Mouse (Mus musculus) cerebellum, adult 11 months (tissue): ENCODE data around the gene Grk1.

Experiments used
- DNase-seq: peaks from one replicate; pipeline ENCODE4 v3.0.0; 2022

The Grk1 gene

DNA sequence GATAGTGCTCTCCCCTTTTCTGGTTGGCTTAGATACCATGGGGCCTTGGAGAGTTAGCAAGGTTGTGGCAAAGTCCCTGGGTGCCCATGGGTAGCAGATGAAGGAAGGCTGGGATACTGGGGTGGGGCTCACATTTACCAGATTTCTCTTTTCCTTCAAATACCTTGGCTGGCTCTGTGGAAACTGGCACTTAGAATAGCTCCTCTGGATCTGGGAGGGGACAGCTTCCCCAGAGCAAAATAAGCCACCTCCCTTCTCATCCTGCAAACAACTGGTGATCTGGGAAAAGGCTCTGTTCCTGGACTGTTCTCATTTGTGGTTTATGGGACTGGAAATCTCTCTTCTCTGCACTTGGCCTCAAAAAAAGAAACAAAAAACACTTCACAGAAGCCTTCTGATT is 26.0 kb downstream of the Grk1 start:
- DNase-seq: no peak

DNA sequence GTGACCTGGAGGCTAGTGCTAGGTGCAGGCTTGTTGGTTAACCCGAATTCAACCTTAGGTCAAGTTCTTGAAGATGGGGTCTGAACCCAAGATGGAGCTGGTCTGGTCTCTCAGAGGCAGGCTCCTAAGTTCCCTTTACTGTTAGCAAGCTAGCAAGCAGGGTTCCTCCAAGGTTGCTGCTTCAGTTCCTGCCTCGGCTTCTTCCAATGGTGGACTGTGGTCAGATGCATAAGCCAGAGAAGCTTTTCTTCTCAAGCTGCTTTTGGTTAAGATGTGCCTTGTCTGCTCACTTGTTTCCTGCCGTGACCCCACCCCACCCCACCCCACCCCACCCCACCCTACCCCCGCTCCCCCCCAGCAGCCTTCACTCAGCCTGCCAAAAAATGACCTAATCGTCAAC is 28.2 kb downstream of the Grk1 start:
- DNase-seq: no peak

DNA sequence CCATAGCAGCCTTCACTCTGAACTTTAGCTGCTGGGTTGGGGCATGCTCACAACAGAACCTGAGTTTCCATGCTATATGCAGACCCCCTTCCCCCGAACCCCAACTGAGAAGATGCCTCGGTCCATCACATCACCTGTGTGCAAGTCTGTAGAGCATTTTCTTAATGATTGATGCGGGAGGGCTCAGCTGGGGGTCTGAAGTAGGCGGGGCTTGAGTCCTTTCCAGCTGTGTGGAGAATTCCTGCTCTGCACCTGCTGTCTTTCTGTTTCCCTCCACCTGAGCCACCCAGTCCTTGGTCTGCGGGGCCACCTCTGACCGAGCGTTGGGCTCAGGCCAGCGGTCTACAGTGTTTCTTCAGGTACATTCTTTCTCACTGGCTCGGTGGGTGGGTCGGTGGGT is 30.0 kb downstream of the Grk1 start, which contains the start of gene Tmem255b:
Tmem255b (plus strand) TSS at position 301 of the 400 bp plus-strand sequence.
- no peak for DNase-seq

DNA sequence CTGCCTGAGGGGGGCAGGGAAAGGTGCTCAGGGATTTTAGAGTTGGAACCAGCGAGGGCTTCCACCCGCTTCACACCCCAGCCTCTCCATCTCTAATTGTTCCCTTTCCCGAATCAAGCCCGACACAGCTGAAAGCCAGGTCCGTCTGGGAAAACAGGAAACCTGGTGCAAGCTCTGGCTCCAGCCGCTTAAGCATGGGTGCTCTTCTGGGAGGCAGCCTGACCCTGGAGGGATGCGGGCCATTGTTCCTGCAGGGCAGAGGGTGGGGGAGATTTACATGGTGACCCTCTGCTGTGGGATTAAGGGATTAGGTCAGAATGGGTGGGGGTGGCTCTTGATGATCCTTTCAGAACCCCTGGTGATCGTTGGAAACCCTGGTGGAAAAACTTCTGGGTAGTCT is 31.2 kb downstream of the Grk1 start:
- DNase-seq: no peak

DNA sequence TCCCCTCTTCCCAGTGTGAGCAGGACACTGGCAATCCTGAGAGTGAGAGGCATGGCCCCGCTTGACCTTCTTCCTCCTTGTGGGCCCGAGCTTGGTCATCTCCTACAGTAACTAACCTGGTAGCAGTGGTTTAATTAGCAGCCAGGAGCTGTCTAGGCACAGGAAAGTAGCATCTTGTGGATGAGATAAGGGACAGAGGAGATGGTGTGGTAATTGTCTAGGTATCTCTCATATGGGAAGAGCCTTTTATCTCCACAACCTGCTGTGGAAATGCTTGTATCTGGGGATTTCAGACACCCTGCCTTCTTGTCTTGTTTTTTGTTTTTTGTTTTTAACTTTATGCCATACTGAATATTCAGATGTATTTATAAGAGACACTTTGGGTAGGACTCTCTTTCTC is 32.6 kb downstream of the Grk1 start:
- DNase-seq: no peak

DNA sequence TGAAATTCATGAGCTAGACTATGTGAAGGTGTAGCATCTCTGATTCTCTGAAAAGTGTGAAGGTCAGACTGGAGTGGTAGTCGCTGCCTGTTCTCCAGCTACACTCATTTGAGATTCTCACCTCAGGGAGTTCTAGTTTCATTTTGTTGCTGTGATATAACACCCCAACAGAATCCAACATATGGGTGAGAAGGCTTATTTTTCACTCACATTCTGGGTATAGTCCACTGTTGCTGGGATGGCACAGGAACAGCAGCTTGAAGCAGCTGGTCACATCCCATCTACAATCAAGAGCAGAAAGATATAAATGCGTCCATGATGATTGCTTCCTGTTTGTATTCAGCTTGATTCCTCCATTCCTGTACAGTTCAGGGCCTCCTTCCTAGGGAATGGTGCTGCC is 37.3 kb downstream of the Grk1 start:
- no peak for DNase-seq

DNA sequence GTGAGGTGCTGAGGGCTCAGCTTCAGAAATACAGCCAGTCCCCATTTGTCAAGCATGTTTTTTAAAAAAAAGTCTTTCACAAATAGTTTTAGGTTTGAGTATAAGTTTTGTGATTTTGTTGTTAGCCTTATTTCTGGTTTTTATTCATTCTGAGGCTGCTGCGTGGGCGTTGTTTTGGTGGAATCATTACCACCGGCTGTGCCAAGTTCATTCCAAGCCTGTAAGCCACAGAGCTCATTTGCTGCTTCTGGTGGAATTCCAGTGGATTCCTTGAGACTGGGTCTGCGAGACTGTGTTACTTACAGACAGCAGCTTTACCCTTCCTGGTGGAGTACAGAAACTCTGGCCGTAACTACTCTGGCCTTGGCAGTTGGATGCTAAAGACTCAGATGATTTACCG is 41.6 kb downstream of the Grk1 start:
- no peak for DNase-seq

DNA sequence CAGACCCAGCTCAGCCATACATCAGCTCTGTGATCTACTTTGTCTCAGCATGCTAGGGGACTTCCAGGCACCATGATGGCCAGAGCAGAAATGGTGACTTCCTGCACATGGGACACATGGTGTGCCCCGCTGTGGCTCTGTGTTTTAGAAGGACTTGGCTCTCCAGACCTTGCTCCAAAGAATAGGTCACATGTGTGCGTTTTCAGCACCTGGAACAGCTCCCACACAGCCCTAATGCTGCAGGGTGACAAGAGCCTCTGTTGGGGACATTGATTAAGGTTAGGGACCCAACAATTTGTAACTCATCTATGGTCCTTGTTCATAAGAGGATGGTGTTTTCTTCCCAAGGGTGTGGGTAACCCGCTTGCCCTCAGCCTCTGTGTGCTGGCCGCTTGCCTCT is 43.3 kb downstream of the Grk1 start:
- no peak for DNase-seq

DNA sequence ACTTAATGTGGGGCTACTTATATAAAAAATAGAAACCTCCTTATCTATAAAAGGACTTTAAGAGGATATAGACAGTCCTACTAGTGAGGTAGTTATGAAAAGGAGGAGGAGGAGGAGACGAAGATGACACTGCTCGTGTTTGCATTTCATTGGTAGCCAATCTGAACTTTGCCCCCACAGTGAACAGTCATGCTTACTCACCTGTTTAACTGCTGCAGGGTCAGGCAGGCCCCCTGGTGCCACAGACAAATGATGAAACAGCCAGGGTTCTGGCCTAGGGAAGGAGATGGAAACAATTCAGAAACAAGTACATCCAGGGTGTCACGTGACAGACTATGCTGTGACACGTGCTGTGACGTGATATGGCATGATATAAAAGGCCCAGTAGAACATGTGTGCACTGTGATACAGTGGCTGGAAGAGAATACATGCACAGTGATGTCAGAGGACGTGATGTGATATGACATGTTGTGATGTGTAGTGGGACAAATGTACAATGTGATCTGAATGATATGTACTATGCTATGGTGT is 46.9 kb downstream of the Grk1 start:
- DNase-seq: no peak

DNA sequence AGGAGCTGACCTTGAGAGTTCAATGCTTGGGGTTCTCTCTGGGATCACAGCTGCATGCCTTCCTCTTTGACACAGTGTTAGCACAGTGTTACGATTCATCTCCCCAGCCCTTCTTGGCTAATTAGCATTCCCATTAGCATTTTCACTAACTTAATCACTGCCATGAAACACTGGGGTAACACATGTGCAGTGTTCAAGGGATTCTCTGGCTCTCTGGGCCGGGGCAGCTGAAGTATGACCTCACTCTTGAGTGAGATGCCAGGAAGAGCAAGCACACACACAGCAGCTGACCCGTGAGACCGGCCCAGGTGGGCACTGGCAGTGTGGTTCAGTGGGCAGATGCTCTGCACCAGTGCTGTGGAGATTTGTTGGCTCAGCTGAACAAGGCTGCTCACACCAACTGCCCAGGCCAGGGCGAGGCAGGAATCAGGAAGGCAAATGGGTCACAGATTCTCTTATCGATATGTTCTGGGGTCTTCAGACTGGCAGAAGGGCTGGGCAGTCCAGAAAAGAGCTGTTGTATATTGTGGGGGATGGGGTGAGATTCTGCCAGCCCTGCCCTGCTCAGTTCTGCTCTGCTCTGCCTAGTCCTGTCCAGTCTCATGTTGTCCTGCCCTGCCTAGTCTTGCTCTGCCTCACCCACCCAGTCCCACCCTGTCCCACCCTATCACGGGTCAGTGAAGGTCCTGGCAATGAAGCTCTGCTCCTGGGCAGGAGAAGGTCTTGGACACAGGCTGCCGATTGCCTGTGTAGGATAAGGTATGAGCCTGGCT is 49.6 kb downstream of the Grk1 start:
- no peak for DNase-seq

DNA sequence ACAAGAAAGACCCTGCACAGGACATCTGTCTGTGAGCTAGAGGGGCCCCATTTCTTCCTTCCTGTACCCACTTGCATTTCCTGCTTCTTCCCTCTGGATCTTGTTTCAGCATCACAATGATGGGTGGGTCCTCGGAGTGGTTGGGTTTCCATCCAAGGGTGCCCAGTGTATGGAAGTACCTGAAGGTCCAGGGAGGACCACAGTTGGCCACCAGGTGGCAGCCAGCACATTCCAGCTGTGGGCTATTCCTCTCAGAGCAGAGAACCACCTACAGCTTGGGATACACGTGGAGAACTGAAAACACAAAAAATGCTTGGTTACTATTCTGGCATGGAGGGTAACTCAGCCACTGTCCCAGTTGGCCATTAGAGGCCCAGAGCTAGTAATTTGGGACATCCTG is 50.4 kb downstream of the Grk1 start:
- DNase-seq: no peak

DNA sequence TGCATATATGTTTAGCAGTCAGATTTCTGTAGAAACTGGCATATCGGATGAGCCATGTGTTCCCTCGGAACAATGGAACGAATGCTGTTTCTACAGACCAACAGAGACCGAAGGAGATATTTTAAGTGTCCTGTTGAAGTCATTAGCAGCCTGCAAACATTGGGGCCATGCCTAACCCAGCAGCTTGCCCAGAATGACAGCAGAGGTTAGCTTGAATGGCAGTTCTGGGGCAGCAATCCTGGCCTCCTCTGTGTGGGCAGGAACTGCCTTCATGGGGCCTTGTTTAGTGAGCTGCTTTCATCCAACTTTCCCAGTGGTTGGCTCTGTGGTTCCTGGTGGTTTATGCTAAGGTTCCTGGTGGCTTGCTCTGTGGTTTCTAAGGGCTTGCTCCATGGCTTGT is 54.5 kb downstream of the Grk1 start:
- DNase-seq: no peak

DNA sequence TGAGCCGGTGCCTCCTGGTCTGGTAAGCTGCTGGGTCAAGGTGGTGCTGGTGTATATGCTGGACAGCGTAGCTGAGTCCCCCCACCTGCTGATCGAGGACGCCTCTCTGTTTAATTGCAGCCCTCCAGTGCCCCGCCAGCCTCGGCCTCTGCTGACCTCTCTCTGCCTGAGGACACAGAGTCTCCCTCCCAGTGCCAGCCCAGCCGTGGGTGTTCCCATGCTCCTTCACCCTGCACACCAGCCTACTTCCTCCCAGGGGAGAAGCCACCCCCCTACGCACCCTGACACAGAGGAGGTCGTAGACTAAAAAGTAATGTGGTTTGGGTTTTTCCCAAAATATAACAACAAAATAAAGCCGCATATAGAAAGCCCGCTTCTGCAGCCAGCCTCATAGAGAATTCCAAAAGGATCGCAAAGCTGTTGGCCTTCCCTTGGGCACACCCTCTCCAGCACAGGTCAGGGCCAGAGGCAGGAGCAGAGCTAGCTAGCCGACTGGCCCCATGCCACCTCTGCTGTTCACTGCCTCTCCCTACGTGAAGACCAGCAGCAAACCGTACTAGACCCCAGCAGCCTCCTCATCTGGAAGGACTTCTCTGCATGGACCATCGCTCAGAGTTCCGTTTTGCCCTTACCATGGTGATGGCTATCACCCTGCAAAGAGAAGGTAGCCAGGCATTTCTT is 56.3 kb downstream of the Grk1 start:
- no peak for DNase-seq

DNA sequence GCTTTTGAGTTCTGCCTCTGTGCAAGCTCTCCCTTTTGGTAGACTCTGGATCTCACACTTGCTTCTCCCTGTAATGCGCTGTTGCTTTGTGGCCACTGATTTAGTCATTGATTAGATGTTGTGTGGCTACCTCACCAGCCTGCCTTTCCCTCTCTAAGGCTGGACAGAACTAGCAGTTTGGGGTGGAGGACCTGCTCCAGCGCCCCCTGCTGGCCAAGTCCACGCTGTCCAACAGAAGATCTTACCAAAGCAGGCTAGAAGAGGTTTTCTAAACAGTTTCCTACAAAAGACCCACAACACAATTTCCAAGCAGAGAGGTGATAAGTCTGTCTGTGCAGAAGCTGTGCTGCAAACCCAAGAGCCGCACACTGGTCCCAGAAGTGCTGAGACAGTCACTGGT is 57.0 kb downstream of the Grk1 start:
- peak; percentile 67 for DNase-seq

DNA sequence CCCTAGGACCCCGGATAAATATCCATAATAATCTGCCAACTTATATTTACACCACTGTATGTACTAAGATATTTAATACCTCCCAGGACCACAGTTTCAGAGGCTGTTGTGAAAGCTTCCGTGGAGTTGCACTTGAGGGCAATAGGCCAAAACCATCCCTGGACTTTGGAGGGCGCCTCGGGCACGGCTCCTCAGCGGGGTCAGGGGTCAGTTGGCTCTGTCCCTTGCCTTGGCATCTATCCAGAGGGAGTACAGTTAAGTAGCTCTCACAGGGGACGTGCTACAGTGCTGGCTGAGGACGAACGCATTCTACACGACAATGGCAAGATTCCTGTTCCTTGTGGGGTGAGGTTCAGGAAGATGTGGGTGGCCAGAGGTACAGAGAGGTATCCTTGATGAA is 57.5 kb downstream of the Grk1 start:
- no peak for DNase-seq

DNA sequence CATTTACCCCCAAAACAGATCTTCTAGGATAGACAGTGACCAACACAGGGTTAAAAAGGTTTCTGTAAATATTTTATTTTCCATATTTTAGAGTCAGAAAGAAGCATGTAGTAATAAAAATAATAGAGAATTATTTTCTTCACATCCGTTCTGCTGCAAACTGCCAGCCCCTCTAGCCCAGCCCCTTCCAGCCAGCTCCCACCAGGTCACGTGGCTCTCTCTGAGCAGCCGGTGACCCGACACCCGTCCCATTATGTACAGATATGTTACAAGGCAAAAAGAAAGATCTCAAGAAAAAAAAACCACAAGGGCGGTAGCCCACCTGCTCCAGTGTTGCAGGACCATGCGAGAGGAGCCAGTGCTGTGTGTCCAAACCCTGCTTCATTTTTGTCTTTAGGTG is 60.4 kb downstream of the Grk1 start:
- DNase-seq: no peak

DNA sequence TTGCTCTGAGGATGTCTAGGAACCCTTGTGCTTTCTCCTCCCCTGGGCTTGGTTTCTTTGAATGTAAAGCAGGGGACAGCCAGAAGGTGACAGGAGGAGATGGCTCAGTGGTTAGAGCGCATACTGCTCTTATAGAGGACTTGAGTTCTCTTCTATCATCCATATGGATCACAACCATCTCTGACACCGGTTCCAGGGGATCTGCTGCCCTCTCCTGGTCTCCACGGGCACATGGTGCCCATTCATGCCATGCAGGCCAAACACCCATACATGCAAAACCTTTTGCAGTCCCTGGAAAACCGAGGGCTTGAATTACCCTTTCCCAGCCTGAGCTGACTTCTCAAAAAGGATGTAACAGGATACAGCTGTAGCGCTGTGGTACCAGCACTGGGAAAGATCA is 62.1 kb downstream of the Grk1 start:
- no peak for DNase-seq

DNA sequence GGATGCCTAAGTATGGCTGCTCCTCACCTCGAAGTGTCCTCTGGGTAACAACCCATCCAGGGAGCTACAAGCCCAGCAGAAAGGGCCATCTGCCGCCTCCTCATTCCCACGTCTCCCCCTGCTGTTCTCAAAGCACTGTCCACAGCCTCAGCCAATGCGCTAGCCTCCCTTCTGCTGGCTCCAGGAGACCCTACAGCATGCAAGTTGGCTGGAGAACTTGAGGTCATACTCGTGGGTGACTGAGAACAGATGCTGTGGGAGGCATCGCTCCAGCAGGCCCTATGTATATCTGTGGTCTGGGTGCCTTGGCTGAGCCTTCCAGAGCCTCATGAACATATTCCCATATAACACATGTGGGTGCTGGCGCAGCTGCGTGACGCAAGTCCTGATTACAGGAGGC is 63.9 kb downstream of the Grk1 start:
- DNase-seq: no peak

DNA sequence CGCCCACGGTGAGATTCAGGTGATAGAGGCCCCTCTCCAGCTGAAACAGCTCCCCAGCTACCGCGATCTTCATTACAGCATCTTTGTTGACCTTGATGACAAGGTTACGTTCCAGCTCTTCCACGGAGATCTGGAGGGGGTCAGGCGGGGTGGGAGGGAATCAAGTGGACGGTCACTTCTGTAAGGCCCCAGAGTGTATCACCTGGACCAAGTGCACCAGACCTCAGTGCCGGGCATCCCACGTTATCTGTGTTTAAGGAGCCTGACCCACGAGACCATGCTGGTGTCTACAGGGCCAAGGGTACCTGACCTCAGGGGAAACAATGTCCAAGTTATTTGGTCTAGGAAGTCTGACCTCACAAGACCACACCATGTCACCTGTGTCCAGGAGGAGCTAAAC is 66.6 kb downstream of the Grk1 start:
- no peak for DNase-seq
